In the genomic region with DNA sequence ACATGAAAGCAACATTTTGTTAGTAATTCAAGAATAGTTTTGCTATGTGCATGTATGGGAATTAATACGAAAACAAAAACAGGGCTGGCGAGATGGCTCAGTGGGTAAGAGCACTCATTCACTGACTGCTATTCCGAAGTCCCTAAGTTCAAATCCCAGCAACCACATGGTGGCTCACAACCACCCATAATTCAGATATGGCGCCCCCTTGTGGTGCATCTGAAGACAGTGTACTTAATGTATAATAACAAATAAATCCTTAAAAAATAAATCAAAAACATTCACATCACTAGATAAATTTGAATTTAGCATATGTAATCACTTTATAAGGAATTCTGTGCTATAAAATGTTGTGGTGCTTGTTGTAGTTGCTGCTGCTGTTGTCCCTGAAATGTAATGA, we compare ENCODE assay signal across 11 mouse cellular contexts.
DNase-seq lines count a peak whose midpoint lies in the region; TF ChIP-seq lines count a peak whose summit lies in the region.
"Had no signal": no experiment of that assay in that cellular context is flagged by ENCODE, and none has a peak within 500 bp of the region (broad histone marks: within the 10 kb centered on the region; RNA-seq: fewer than 3 reads in every experiment).

No protein-coding gene starts in this region.

- no peak overlapping the region for H3K4me3 ChIP-seq in left cerebral cortex, adult 2 months
- no peak overlapping the region for H3K4me3 ChIP-seq in midbrain, embryonic 10.5 days
- H3K4me3 ChIP-seq: limb, embryonic 13.5 days had no signal

- H3K4me1 ChIP-seq in midbrain, embryonic 10.5 days, result no peaks in the 10 kb centered on the region

- 70% methylated on average over 4 of the region's 4 CpGs for WGBS in midbrain, embryonic 10.5 days

- peak; percentile 25 to 42 for DNase-seq in cerebellum, postnatal 10 days
- no peak for DNase-seq in cerebellum, postnatal 36 days
- DNase-seq in left cerebral cortex, adult 2 months (ENCODE audit: extremely low spot score in 1 of 2, low spot score in 2 of 2), result no peak
- DNase-seq in left cerebral cortex, adult 9 months (ENCODE audit: low spot score in 2 of 2), result no peak
- DNase-seq in CD8-positive naive resting alpha-beta T cell, adult 2 months (ENCODE audit: low read depth in 2 of 2, low spot score in 2 of 2), result peak; percentile 22 to 30
- peak; percentile 16 for DNase-seq in c-Kit-positive CD71-negative TER-119-negative erythroid progenitor cells, embryonic 14.5 days (ENCODE audit: low read depth)
- DNase-seq in left cerebral cortex, adult 11 months (ENCODE audit: low spot score), result no peak
- DNase-seq in midbrain, embryonic 10.5 days (ENCODE audit: low spot score), result no peak
- DNase-seq: heart, postnatal 14 days; right cerebral cortex, postnatal 14 days had no signal

- no peaks in the 10 kb centered on the region for H3K27me3 ChIP-seq in midbrain, embryonic 10.5 days (ENCODE audit: low read depth, poor library complexity, severe bottlenecking)
- H3K27me3 ChIP-seq: limb, embryonic 13.5 days had no signal

- no peaks in the 10 kb centered on the region for H3K36me3 ChIP-seq in midbrain, embryonic 10.5 days
- H3K36me3 ChIP-seq: limb, embryonic 13.5 days had no signal

- intact Hi-C loops in left cerebral cortex, adult 2 months (cut with DNase I), result no loop called here

- no peaks in the 10 kb centered on the region for H3K9me3 ChIP-seq in midbrain, embryonic 10.5 days (replicated peaks)
- H3K9me3 ChIP-seq: limb, embryonic 13.5 days had no signal

- no peak overlapping the region for H3K27ac ChIP-seq in left cerebral cortex, adult 2 months
- H3K27ac ChIP-seq in midbrain, embryonic 10.5 days (replicated peaks), result no peak overlapping the region
- H3K27ac ChIP-seq: limb, embryonic 13.5 days had no signal

- TF ChIP-seq CTCF in left cerebral cortex, adult 2 months (IDR thresholded peaks at IDR 0.05), result peak; percentile 56

Comparison
In these comparisons a context has a peak if more than half of its experiments do, and no peak if none do; other contexts are left out.
1. DNase-seq: peak in cerebellum, postnatal 10 days (2 of 2), CD8-positive naive resting alpha-beta T cell, adult 2 months (2 of 2) and c-Kit-positive CD71-negative TER-119-negative erythroid progenitor cells, embryonic 14.5 days (single experiment); none in cerebellum, postnatal 36 days (0 of 2), left cerebral cortex, adult 2 months (0 of 2), left cerebral cortex, adult 9 months (0 of 2), left cerebral cortex, adult 11 months (single experiment) and midbrain, embryonic 10.5 days (single experiment).